Mouse (Mus musculus) heart, embryonic 10.5 days (tissue): ENCODE data around the gene Ms4a3. TPM values are rescaled to one million over a fixed set of nuclear protein-coding genes. Genes with fewer than 3 reads are reported as not detected.

ENCODE experiments used
- DNase-seq: peaks from one replicate; pipeline ENCODE4 v3.0.0-alpha.2; 2017; ENCODE audit warnings: low spot score
- H3K27ac ChIP-seq: fragments of 300-500 bp; sonication (generic); 2 replicates; pipeline ENCODE4 v1.5.1; 2016; ENCODE audit warnings: mild to moderate bottlenecking
- H3K27me3 ChIP-seq: fragments of 300-500 bp; sonication (generic); 2 replicates; pipeline ENCODE4 v1.6.1; 2016; ENCODE audit warnings: mild to moderate bottlenecking; ENCODE audit not compliant: poor library complexity, insufficient read depth, severe bottlenecking
- H3K36me3 ChIP-seq: fragments of 300-500 bp; sonication (generic); 2 replicates; pipeline ENCODE4 v1.6.1; 2016; ENCODE audit warnings: mild to moderate bottlenecking, moderate library complexity
- H3K4me1 ChIP-seq: fragments of 300-500 bp; sonication (generic); 2 replicates; pipeline ENCODE4 v1.6.1; 2016; ENCODE audit warnings: mild to moderate bottlenecking
- H3K4me3 ChIP-seq: fragments of 300-500 bp; sonication (generic); 2 replicates; pipeline ENCODE4 v1.5.1; 2016; ENCODE audit warnings: mild to moderate bottlenecking, moderate library complexity
- H3K9me3 ChIP-seq: fragments of 300-500 bp; sonication (generic); 2 replicates; pipeline ENCODE4 v1.6.1; 2016; ENCODE audit warnings: mild to moderate bottlenecking, moderate library complexity
- WGBS: fragments of 180-500 bp; shearing (Covaris S2); methylation state at CpG from one replicate; pipeline ENCODE4 v1.1.7; 2016; 5-methylcytosine and 5-hydroxymethylcytosine counted together
- polyA plus RNA-seq: library from polyadenylated mRNA; unstranded; fragments of >200 nt; fragmentation: Nextera tagmentation; extraction: Ambion mirVana; gene quantifications from 2 replicates; pipeline ENCODE4 v1.2.1, GENCODE M21; 2016

The Ms4a3 gene
- not detected in 2 replicates for polyA plus RNA-seq

DNA sequence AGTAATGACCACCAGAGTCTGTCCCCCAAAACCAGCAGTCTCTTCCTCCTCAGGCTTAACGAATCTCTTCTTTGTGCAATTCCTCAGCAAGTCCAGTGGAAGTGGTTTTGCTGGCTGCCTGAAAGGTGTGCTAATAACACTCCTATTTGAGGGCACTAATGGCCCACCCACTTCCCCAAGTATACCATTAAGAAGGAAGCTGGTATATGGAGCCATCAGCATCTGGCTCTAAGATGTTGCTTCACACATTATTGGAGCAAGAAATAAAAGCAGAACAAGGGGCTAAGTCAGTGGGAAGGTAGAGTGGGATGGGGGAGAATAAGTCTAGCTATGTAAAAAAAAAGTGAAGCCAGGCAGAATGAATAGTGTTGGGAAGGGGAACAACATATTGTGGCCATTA is at the start of gene Ms4a3:
Gene Ms4a3, minus strand, starts transcription at position 120 of the 400 bp plus-strand sequence.
- no peaks in the 10 kb centered on the region for H3K27me3 ChIP-seq
- H3K4me1 ChIP-seq: no peaks in the 10 kb centered on the region
- no peaks in the 10 kb centered on the region for H3K36me3 ChIP-seq
- no peaks in the 10 kb centered on the region for H3K9me3 ChIP-seq
- H3K4me3 ChIP-seq: no peak within 1 kb of the TSS
- DNase-seq: no peak
- WGBS: 68% methylated on average over 1 of the region's 1 CpGs
- H3K27ac ChIP-seq: no peak within 1 kb of the TSS

DNA sequence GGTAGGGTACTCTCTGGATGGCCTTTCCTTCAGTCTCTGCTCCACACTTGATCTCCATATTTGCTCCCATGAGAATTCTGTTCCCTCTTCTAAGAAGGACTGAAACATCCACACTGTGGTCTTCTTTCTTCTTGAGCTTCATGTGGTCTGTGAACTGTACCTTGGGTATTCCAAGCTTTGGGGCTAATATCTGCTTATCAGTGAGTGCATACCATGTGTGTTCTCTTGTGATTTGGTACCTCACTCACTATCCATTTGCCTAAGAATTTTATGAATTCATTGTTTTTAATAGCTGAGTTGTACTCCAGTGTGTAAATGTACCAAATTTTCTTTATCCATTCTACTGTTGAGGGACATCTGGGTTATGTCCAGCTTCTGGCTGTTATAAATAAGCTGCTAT is 20.9 kb upstream of the Ms4a3 start:
- H3K9me3 ChIP-seq: no peaks in the 10 kb centered on the region
- no peak for DNase-seq
- H3K36me3 ChIP-seq: no peaks in the 10 kb centered on the region
- no peak overlapping the region for H3K4me3 ChIP-seq
- no peak overlapping the region for H3K27ac ChIP-seq
- no peaks in the 10 kb centered on the region for H3K4me1 ChIP-seq
- no peaks in the 10 kb centered on the region for H3K27me3 ChIP-seq

DNA sequence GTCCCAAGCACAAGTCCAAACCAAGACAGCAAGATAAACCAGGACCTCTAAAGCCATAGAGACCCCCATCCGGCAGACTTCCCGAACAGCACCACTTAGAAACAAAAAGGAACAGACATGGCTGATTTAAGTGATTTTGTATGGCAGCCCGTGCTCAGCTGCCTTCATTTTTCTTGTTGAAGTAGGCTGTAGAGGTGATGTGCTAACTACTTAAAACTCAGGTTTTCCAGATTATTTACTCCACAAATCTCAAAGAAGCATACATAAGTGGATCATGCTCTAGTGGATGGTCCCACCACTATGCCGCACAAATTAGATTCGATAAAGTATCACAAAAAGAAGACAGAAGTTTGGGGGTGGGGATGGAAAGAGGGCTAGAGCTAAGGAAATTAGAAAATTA is 19.8 kb upstream of the Ms4a3 start, which contains the start of gene Oosp2:
Gene Oosp2, minus strand, starts transcription at position 101 of the 400 bp plus-strand sequence.
- H3K27ac ChIP-seq: no peak within 1 kb of the TSS
- no peak for DNase-seq
- 84% methylated on average over 5 of the region's 5 CpGs for WGBS

DNA sequence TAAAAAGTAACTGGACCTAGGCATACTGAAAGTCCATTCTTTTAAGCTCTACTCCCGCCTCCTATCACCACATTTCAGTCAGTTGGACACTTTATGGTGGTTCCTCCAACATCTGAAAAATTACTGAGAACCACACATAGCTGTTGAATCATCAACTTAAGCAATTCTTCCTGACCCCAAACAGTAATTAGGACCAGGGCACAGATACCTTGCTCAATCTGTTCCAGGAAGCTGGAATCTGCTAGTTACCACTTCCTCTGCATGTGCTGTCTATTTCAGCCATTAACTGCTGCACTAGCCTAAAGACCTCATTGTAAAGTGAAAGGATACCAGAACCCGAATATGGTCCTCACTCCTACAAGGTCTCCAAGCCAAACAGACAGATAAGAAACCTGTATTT is 18.5 kb upstream of the Ms4a3 start:
- 64% methylated on average over 2 of the region's 2 CpGs for WGBS
- H3K4me3 ChIP-seq: no peak overlapping the region
- no peaks in the 10 kb centered on the region for H3K27me3 ChIP-seq
- DNase-seq: no peak
- H3K4me1 ChIP-seq: no peaks in the 10 kb centered on the region
- no peak overlapping the region for H3K27ac ChIP-seq
- H3K36me3 ChIP-seq: no peaks in the 10 kb centered on the region
- H3K9me3 ChIP-seq: no peaks in the 10 kb centered on the region

More for the DNA sequence above, 19.8 kb upstream of the Ms4a3 start, which contains the start of gene Oosp2:
- H3K9me3 ChIP-seq: no peaks in the 10 kb centered on the region
- H3K4me1 ChIP-seq: no peaks in the 10 kb centered on the region
- no peaks in the 10 kb centered on the region for H3K36me3 ChIP-seq
- H3K4me3 ChIP-seq: no peak within 1 kb of the TSS
- no peaks in the 10 kb centered on the region for H3K27me3 ChIP-seq

DNA sequence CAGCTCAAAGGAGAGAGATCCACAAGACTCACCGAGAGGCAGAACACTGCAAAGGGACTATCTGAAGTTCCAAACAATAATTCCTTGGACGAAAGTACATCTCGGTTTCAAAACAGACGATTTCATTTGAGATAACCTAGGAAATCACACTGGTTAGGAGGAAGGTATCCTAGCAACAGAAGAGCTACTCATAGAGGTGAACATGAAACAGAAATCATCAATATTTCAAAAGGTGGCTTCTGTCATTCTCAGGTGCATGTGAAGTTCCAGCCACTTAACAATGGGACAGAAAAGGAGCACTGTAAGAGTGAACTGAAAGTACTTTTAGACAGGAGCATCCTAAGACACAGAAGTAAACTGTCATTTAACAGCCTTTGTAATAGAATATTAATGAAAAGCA is 8.9 kb upstream of the Ms4a3 start:
- H3K27me3 ChIP-seq: no peaks in the 10 kb centered on the region

DNA sequence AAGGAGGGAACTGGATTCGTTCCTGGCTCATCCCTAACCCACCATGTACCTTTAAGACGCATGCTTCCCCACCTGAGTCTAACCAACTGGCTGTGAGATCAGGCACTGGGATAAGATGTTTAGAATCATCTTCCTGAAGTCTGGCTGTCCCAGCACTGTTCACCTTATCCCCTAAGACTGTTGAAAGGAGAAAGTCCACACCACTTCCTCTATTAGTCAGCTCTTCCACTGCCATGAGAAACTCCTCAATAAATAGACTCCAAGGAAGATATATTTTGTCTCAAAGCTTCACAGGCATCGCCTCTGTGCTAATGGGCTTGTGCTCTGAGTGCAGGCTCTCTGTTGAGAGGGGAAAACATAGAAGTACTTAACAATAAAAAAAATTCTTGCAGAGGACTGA is 5.5 kb upstream of the Ms4a3 start:
- DNase-seq: no peak
- H3K27ac ChIP-seq: no peak overlapping the region
- H3K36me3 ChIP-seq: no peaks in the 10 kb centered on the region
- H3K9me3 ChIP-seq: no peaks in the 10 kb centered on the region
- WGBS: 70% methylated on average over 3 of the region's 3 CpGs
- no peaks in the 10 kb centered on the region for H3K4me1 ChIP-seq
- no peaks in the 10 kb centered on the region for H3K27me3 ChIP-seq
- H3K4me3 ChIP-seq: no peak overlapping the region

More for the DNA sequence above, 8.9 kb upstream of the Ms4a3 start:
- no peak overlapping the region for H3K27ac ChIP-seq
- no peak for DNase-seq
- 77% methylated on average over 4 of the region's 4 CpGs for WGBS
- no peak overlapping the region for H3K4me3 ChIP-seq
- H3K9me3 ChIP-seq: no peaks in the 10 kb centered on the region
- H3K4me1 ChIP-seq: no peaks in the 10 kb centered on the region
- no peaks in the 10 kb centered on the region for H3K36me3 ChIP-seq

DNA sequence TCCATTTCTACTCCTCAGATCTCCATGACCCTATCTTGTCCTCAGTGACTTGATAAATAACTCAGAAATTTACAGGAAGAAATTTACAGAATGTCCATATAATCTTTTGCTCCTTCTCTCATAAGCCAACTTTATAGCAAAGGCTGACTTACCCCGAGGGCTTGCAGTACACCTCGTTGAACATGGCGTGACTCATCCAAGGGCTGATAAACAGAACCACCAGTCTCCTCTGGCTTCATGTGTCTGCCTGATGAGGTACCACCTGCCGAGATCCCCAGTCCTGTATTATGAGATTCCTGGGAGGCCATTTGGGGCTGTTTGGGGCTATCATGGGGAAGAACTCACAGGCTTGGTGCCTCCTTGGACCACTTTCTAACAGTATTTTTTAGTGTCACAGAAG is 1.6 kb downstream of the Ms4a3 start:
- no peak for DNase-seq
- Histone ChIP-seq H3K4me1 (no peaks in the 10 kb centered on the region), H3K27ac (no peak overlapping the region), H3K36me3 (no peaks in the 10 kb centered on the region), H3K4me3 (no peak overlapping the region), H3K27me3 (no peaks in the 10 kb centered on the region), H3K9me3 (no peaks in the 10 kb centered on the region)
- 63% methylated on average over 4 of the region's 4 CpGs for WGBS

DNA sequence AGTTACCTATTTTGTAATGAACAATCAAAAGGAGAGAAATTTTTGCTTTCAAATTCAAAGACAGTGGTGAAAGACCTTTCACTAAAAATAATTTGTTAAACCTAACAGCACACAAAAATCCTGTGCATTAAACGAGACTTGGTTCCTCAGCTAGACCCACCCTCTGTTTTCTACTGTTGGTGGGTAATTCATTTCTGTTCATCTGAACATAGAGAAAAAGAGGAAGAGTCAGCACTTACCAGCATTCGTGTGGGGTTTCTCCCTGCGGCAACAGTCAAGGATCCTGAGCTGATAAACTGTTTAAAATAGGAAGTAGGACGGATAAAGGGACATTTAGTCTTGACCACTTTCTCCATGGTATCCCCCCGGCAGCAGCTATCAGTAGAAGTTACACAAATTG is 5.1 kb downstream of the Ms4a3 start:
- Histone ChIP-seq H3K27me3 (no peaks in the 10 kb centered on the region), H3K4me3 (no peak overlapping the region), H3K27ac (no peak overlapping the region), H3K4me1 (no peaks in the 10 kb centered on the region), H3K9me3 (no peaks in the 10 kb centered on the region), H3K36me3 (no peaks in the 10 kb centered on the region)
- 50% methylated on average over 5 of the region's 5 CpGs for WGBS
- DNase-seq: no peak

DNA sequence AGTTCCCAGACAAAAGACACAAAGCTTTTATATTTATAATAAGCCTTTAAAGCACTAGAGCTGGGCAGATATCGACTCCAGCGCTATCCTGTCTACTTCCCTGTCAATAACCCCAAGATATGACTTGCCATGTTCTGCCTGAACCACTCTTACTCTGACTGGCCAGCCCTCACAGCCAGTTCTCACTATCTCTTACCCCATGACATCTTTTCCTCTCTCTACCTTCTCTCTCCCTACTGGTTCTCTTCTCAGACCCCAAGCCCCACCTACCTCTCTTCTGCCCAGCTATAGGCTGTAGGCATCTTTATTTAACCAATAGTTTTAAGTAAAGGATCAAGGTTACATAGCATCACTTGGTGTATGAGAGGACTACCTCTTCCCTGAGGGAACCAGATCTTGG is 6.3 kb downstream of the Ms4a3 start:
- H3K4me1 ChIP-seq: no peaks in the 10 kb centered on the region
- H3K36me3 ChIP-seq: no peaks in the 10 kb centered on the region
- H3K4me3 ChIP-seq: no peak overlapping the region
- DNase-seq: no peak
- no peaks in the 10 kb centered on the region for H3K27me3 ChIP-seq
- H3K9me3 ChIP-seq: no peaks in the 10 kb centered on the region
- 74% methylated on average over 2 of the region's 2 CpGs for WGBS
- no peak overlapping the region for H3K27ac ChIP-seq

DNA sequence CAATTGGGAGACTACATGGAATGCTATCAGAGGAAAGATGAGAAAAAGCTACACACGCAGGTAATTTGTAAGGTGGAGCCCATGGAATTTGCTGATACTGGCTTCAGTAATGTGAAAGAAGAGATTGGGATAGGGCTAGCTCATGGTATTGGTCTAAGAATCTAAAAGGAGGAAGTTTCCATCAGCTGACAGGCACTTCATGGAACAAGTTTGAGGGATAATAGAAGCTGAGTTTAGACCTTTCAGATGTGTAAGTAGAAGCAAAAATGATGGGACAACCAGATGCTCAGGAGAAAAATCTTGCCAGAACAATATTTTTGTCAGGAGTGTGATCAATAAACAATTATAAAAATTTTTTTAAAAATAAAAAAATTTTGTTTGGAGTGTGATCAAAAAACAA is 6.9 kb downstream of the Ms4a3 start:
- no peak overlapping the region for H3K4me3 ChIP-seq
- no peak for DNase-seq
- 69% methylated on average over 1 of the region's 1 CpGs for WGBS
- no peak overlapping the region for H3K27ac ChIP-seq
- no peaks in the 10 kb centered on the region for H3K27me3 ChIP-seq
- H3K36me3 ChIP-seq: no peaks in the 10 kb centered on the region
- H3K4me1 ChIP-seq: no peaks in the 10 kb centered on the region
- no peaks in the 10 kb centered on the region for H3K9me3 ChIP-seq

DNA sequence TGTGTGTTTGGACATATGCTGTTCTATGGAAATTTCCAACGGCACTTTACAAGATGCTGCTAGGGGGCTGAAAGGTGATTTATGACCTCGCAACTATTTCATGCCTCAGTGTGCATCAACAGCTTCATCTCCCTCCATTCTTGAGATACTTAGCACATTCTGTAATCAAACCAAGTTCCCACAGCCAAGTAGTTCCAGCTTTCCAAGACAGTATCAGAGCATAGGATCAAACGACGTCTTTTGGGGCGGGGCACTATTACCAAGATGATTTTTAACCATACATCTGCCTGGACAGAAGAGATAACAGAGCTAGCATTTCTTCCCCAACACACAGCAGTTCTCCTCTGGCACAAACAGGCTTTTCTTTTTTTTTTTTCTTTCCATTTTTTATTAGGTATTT is 15.4 kb downstream of the Ms4a3 start:
- DNase-seq: no peak
- H3K36me3 ChIP-seq: no peaks in the 10 kb centered on the region
- WGBS: 76% methylated on average over 5 of the region's 5 CpGs
- no peak overlapping the region for H3K4me3 ChIP-seq
- no peaks in the 10 kb centered on the region for H3K27me3 ChIP-seq
- H3K27ac ChIP-seq: no peak overlapping the region
- no peaks in the 10 kb centered on the region for H3K4me1 ChIP-seq
- H3K9me3 ChIP-seq: no peaks in the 10 kb centered on the region

DNA sequence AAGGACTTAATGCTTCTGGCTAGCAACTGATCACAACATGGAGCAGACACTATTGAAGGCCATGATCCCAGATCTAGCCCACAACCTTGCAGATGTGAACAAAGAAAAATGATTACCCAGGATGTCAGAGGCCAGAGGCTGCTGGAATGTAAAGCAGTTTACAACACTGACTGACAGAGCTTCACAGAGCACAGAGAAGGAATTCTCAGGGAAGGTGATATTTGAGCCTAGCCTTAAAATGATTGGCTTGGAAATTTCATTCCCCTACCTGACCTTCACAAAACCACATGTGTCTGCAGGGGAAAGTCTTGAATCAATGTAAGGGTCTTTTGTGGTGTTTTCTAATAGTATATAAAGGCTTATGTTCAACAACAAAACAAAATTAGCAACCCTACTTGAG is 15.9 kb downstream of the Ms4a3 start:
- H3K4me1 ChIP-seq: no peaks in the 10 kb centered on the region
- H3K27me3 ChIP-seq: no peaks in the 10 kb centered on the region
- H3K36me3 ChIP-seq: no peaks in the 10 kb centered on the region
- H3K9me3 ChIP-seq: no peaks in the 10 kb centered on the region
- DNase-seq: no peak
- H3K4me3 ChIP-seq: no peak overlapping the region
- no peak overlapping the region for H3K27ac ChIP-seq

DNA sequence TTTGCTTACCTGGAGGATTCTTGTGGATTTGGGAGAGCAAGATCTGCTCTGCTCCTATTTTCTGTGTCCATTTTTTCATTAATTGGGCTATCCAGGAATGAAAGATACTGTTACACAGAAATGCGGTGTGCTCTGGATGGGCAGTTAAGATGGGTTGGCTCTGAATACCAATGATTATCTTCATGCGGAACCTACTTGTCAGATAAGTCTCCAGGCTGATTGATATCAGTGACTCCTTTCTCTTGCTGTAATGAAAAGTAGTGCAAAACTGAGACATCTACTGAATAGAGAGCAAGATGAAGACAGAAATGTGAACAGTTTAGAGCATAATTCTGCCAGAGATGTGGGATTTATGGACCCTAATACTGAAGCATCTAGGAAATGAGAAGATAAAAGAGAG is 17.1 kb downstream of the Ms4a3 start, which contains the start of gene Ms4a2:
Gene Ms4a2, minus strand, starts transcription at position 169 of the 400 bp plus-strand sequence.
- Histone ChIP-seq H3K4me3 (no peak within 1 kb of the TSS), H3K27me3 (no peaks in the 10 kb centered on the region), H3K4me1 (no peaks in the 10 kb centered on the region), H3K9me3 (no peaks in the 10 kb centered on the region), H3K27ac (no peak within 1 kb of the TSS), H3K36me3 (no peaks in the 10 kb centered on the region)
- no peak for DNase-seq
- 75% methylated on average over 2 of the region's 2 CpGs for WGBS

DNA sequence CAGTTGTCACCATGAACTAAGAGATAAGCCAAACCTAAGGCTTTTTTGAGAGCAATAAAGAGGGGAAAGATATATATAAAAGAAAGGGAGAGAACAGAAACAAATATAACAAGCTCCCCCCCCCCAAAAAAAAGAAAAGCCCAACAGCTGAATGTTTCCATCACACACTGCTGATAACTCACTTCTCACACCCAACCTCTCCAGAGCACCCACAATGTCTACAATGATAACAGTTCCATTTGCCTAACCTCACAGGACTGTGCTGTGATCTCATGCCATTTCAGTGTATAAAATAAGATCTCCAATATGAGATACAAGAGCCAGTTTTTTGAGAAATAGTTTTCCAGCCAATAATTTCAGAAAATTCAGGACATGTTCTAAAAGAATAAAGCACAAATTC is 22.7 kb downstream of the Ms4a3 start:
- Histone ChIP-seq H3K4me1 (no peaks in the 10 kb centered on the region), H3K9me3 (no peaks in the 10 kb centered on the region), H3K4me3 (no peak overlapping the region), H3K27ac (no peak overlapping the region), H3K27me3 (no peaks in the 10 kb centered on the region), H3K36me3 (no peaks in the 10 kb centered on the region)
- DNase-seq: no peak
